In the genomic region with DNA sequence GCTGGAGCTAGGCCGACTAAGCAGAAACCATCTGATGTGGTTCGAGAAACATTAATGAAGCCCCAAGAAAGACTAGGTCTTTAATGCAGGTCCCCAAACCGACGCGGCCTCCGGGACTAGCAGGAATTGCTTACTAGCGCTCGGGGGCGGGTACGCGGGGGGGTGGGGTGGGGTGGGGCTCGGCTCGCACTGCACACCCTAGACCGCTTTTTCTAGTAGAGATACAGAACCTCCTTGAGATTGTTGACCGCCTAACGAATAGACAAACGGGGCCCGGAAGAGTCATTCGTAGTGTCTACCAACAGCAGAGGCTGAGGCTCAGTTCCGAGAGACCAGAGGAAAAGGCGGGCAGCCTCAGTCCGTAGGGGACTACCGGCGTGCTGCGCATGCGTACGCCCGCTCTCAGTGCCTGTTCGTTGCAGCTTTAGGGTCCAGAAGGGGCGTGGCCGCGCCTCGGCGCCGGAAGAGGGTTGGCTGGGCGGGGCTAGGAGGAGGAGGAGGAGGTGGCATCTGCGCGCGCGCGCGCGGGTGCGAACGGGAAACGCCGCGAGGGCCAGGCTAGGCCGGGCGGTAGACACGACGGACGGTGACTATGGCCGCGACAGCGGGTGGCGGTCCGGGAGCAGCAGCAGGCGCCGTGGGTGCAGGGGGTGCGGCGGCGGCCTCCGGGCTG, we compare ENCODE assay signal across 1 mouse cellular context.
A peak's percentile ranks its signal among the peaks of the same experiment; 100 is the strongest.
TF ChIP-seq lines count a peak whose summit lies in the region.

No protein-coding gene starts in this region.

TF ChIP-seq in MEL, 35 proteins besides CTCF, POLR2A, EP300 and RAD21 (continued from another document):
- TF ChIP-seq E2F4 (IDR thresholded peaks at IDR 0.05; ENCODE audit: borderline replicate concordance, low read depth, low read length) (no peak), POLR2AphosphoS2 (IDR thresholded peaks at IDR 0.05; ENCODE audit: low read length) (peak; percentile 90), ETS1 (IDR thresholded peaks at IDR 0.05; ENCODE audit: low read depth, low read length) (peak; percentile 4; the same call in 1 of the 2 replicates), ELF1 (IDR thresholded peaks at IDR 0.05; ENCODE audit: low read depth, low read length) (peak; percentile 81), ZC3H11A (IDR thresholded peaks at IDR 0.05; ENCODE audit: low read depth, low read length) (no peak), HCFC1 (IDR thresholded peaks at IDR 0.05; ENCODE audit: low read depth, low read length) (peak; percentile 73), CHD1 (IDR thresholded peaks at IDR 0.05; ENCODE audit: low read depth, low read length) (no peak), MYC (IDR thresholded peaks at IDR 0.05; ENCODE audit: low read depth, low read length) (0 out of 2 replicates have a peak, but pooled peaks have one; percentile 51), TCF12 (IDR thresholded peaks at IDR 0.05; ENCODE audit: low read depth, low read length) (peak; percentile 46), RCOR1 (IDR thresholded peaks at IDR 0.05; ENCODE audit: low read depth, low read length) (no peak), SMC3 (IDR thresholded peaks at IDR 0.05; ENCODE audit: low read depth, low read length) (no peak)
